Mouse (Mus musculus) stomach, embryonic 16.5 days (tissue): ENCODE results near the gene Acad8. TPM values are rescaled to one million over a fixed set of nuclear protein-coding genes. Genes with fewer than 3 reads are reported as not detected.

Experiments
- ATAC-seq: fragments of 200-750 bp; cut with Nextera tagmentation; 2 replicates; pipeline ENCODE4 v1.8.0; 2017; ENCODE audit warnings: moderate number of reproducible peaks, moderate TSS enrichment; ENCODE audit not compliant: insufficient read depth, low FRiP score
- H3K27ac ChIP-seq: fragments of 300-500 bp; sonication (generic); 2 replicates; pipeline ENCODE4 v1.5.1; 2014; ENCODE audit warnings: low read length
- H3K27me3 ChIP-seq: fragments of 300-500 bp; sonication (generic); 2 replicates; pipeline ENCODE4 v1.6.1; 2014; ENCODE audit warnings: low read length, control low read depth, mixed read lengths; ENCODE audit not compliant: control insufficient read depth, insufficient read depth
- H3K36me3 ChIP-seq: fragments of 300-500 bp; sonication (generic); 2 replicates; pipeline ENCODE4 v1.6.1; 2014; ENCODE audit warnings: low read length; ENCODE audit not compliant: control insufficient read depth, insufficient read depth
- H3K4me1 ChIP-seq: fragments of 300-500 bp; sonication (generic); 2 replicates; pipeline ENCODE4 v1.6.1; 2014; ENCODE audit warnings: low read length, control low read depth, mixed read lengths; ENCODE audit not compliant: control insufficient read depth, insufficient read depth
- H3K4me2 ChIP-seq: fragments of 300-500 bp; sonication (generic); 2 replicates; pipeline ENCODE4 v1.6.1; 2014; ENCODE audit warnings: low read depth, low read length, mixed read lengths
- H3K4me3 ChIP-seq: fragments of 300-500 bp; sonication (generic); replicated peaks from 2 replicates; pipeline ENCODE4 v1.5.1; 2014; ENCODE audit warnings: mild to moderate bottlenecking, low read length
- H3K9ac ChIP-seq: fragments of 300-500 bp; sonication (generic); 2 replicates; pipeline ENCODE4 v1.6.1; 2014; ENCODE audit warnings: low read length
- H3K9me3 ChIP-seq: fragments of 300-500 bp; sonication (generic); replicated peaks from 2 replicates; pipeline ENCODE4 v1.6.1; 2016; ENCODE audit warnings: low read length, control low read depth; ENCODE audit not compliant: control insufficient read depth
- WGBS: fragments of 180-500 bp; shearing (Covaris S2); extraction: QIAGEN DNeasy Blood & Tissue Kit; methylation state at CpG from one replicate; pipeline ENCODE4 v1.1.7; 2014; 5-methylcytosine and 5-hydroxymethylcytosine counted together
- polyA plus RNA-seq: library from polyadenylated mRNA; unstranded; fragments of >200 nt; fragmentation: Nextera tagmentation; extraction: Ambion mirVana; gene quantifications from 2 replicates; pipeline ENCODE4 v1.2.1, GENCODE M21; 2015

Acad8 gene
- polyA plus RNA-seq, 1 experiment from 2014 or later, result 51.3 TPM

GRCm38 (mm10) chr9:27011572-27011971 lies 12.2 kb upstream of the Acad8 start:
- Histone ChIP-seq H3K4me1 (no peaks in the 10 kb centered on the region), H3K27me3 (no peaks in the 10 kb centered on the region), H3K9ac (no peak overlapping the region), H3K4me3 (no peak overlapping the region), H3K9me3 (no peaks in the 10 kb centered on the region), H3K27ac (no peak overlapping the region), H3K36me3 (peaks cover 20% of the 10 kb centered on the region; the same call in 1 of the 2 replicates), H3K4me2 (no peak overlapping the region)
- ATAC-seq, result no peak
- 82% methylated on average over 4 of the region's 4 CpGs for WGBS

GRCm38 (mm10) chr9:27009231-27009630 lies 9.9 kb upstream of the Acad8 start:
- Histone ChIP-seq H3K4me3 (no peak overlapping the region), H3K4me2 (no peak overlapping the region), H3K9me3 (no peaks in the 10 kb centered on the region), H3K36me3 (peaks cover 21% of the 10 kb centered on the region), H3K9ac (no peak overlapping the region), H3K4me1 (no peaks in the 10 kb centered on the region), H3K27me3 (no peaks in the 10 kb centered on the region), H3K27ac (no peak overlapping the region)
- WGBS, result 80% methylated on average over 5 of the region's 5 CpGs
- no peak for ATAC-seq

GRCm38 (mm10) chr9:27006866-27007265 lies 7.5 kb upstream of the Acad8 start:
- Histone ChIP-seq H3K27me3 (no peaks in the 10 kb centered on the region), H3K4me1 (no peaks in the 10 kb centered on the region), H3K4me2 (no peak overlapping the region), H3K9ac (no peak overlapping the region), H3K4me3 (no peak overlapping the region), H3K9me3 (no peaks in the 10 kb centered on the region), H3K36me3 (peaks cover 16% of the 10 kb centered on the region), H3K27ac (no peak overlapping the region)
- ATAC-seq, result no peak
- WGBS, result 86% methylated on average over 5 of the region's 5 CpGs

GRCm38 (mm10) chr9:27005933-27006332 lies 6.6 kb upstream of the Acad8 start:
- H3K36me3 ChIP-seq, result peaks cover 16% of the 10 kb centered on the region
- 92% methylated on average over 1 of the region's 1 CpGs for WGBS

GRCm38 (mm10) chr9:27005231-27005630 lies 5.9 kb upstream of the Acad8 start:
- Histone ChIP-seq H3K9me3 (no peaks in the 10 kb centered on the region), H3K4me1 (peaks cover 9% of the 10 kb centered on the region; the same call in 1 of the 2 replicates), H3K4me2 (no peak overlapping the region), H3K27ac (no peak overlapping the region), H3K36me3 (peaks cover 16% of the 10 kb centered on the region), H3K4me3 (no peak overlapping the region), H3K9ac (no peak overlapping the region), H3K27me3 (no peaks in the 10 kb centered on the region)
- no peak for ATAC-seq
- 93% methylated on average over 3 of the region's 3 CpGs for WGBS

More at GRCm38 (mm10) chr9:27005933-27006332, 6.6 kb upstream of the Acad8 start:
- Histone ChIP-seq H3K4me2 (no peak overlapping the region), H3K9ac (no peak overlapping the region), H3K27ac (no peak overlapping the region), H3K4me3 (no peak overlapping the region), H3K4me1 (peaks cover 2% of the 10 kb centered on the region; the same call in 1 of the 2 replicates), H3K9me3 (no peaks in the 10 kb centered on the region), H3K27me3 (no peaks in the 10 kb centered on the region)
- ATAC-seq, result no peak

- WGBS, result 1% methylated on average over 29 of the region's 29 CpGs
- H3K27ac ChIP-seq, result peak overlapping the region; percentile 74
- no peaks in the 10 kb centered on the region for H3K36me3 ChIP-seq
- peaks cover 14% of the 10 kb centered on the region for H3K4me1 ChIP-seq
- peak overlapping the region; percentile 92 for H3K9ac ChIP-seq
- peak overlapping the region; percentile 59 for H3K4me2 ChIP-seq
- H3K9me3 ChIP-seq, result no peaks in the 10 kb centered on the region
- H3K27me3 ChIP-seq, result no peaks in the 10 kb centered on the region
- H3K4me3 ChIP-seq, result peak overlapping the region; percentile 75
- ATAC-seq, result peak; percentile 41
These were observed 501 bp downstream of the Acad8 start for GRCm38 (mm10) chr9:26998669-26999460.

GRCm38 (mm10) chr9:26997501-26997900 lies 1.9 kb downstream of the Acad8 start:
- H3K27me3 ChIP-seq, result no peaks in the 10 kb centered on the region
- no peaks in the 10 kb centered on the region for H3K9me3 ChIP-seq
- no peak overlapping the region for H3K27ac ChIP-seq
- H3K9ac ChIP-seq, result no peak overlapping the region
- no peaks in the 10 kb centered on the region for H3K36me3 ChIP-seq
- 93% methylated on average over 2 of the region's 2 CpGs for WGBS
- H3K4me2 ChIP-seq, result no peak overlapping the region
- no peak overlapping the region for H3K4me3 ChIP-seq
- peaks cover 14% of the 10 kb centered on the region for H3K4me1 ChIP-seq
- ATAC-seq, result no peak

- peaks cover 14% of the 10 kb centered on the region for H3K4me1 ChIP-seq
- H3K4me3 ChIP-seq, result no peak overlapping the region
- no peak for ATAC-seq
- H3K27ac ChIP-seq, result no peak overlapping the region
- H3K9ac ChIP-seq, result no peak overlapping the region
- no peaks in the 10 kb centered on the region for H3K9me3 ChIP-seq
- no peaks in the 10 kb centered on the region for H3K36me3 ChIP-seq
- 86% methylated on average over 3 of the region's 3 CpGs for whole genome bisulfite sequencing
- no peaks in the 10 kb centered on the region for H3K27me3 ChIP-seq
- no peak overlapping the region for H3K4me2 ChIP-seq
These were observed 2.3 kb downstream of the Acad8 start for GRCm38 (mm10) chr9:26997062-26997461.

GRCm38 (mm10) chr9:26993900-26994299 lies 5.5 kb downstream of the Acad8 start:
- Histone ChIP-seq H3K9me3 (no peaks in the 10 kb centered on the region), H3K9ac (no peak overlapping the region), H3K27me3 (no peaks in the 10 kb centered on the region), H3K27ac (no peak overlapping the region), H3K4me2 (no peak overlapping the region), H3K36me3 (0 out of 2 replicates have a peak, but pooled peaks cover 9% of the 10 kb centered on the region), H3K4me3 (no peak overlapping the region), H3K4me1 (peaks cover 6% of the 10 kb centered on the region; the same call in 1 of the 2 replicates)
- ATAC-seq, result no peak
- 77% methylated on average over 3 of the region's 3 CpGs for WGBS
